Mouse (Mus musculus) hindbrain, embryonic 14.5 days (tissue): ENCODE measurements around the gene Adarb2. TPM values are rescaled to one million over a fixed set of nuclear protein-coding genes. Genes with fewer than 3 reads are reported as not detected.
A peak's percentile ranks its signal among the peaks of the same experiment; 100 is the strongest.
"Not testable (repeated sequence)": the region's sequence is repeated elsewhere in the genome, so short reads cannot be mapped to it uniquely, and the experiment has no call there.

Experiments used
- ATAC-seq: fragments of 200-750 bp; cut with Nextera tagmentation; 2 replicates; pipeline ENCODE4 v1.8.0; 2017; ENCODE audit warnings: moderate number of reproducible peaks, mild to moderate bottlenecking, moderate TSS enrichment, moderate library complexity; ENCODE audit not compliant: low FRiP score
- DNase-seq: peaks from one replicate; pipeline ENCODE4 v3.0.0-alpha.2; 2015; ENCODE audit warnings: low spot score
- H3K27ac ChIP-seq: fragments of 300-500 bp; sonication (generic); 2 replicates; pipeline ENCODE4 v1.5.1; 2014; ENCODE audit warnings: mild to moderate bottlenecking, moderate library complexity
- H3K27me3 ChIP-seq: fragments of 300-500 bp; sonication (generic); 2 replicates; pipeline ENCODE4 v1.6.1; 2014; ENCODE audit warnings: mild to moderate bottlenecking, low read length, mixed read lengths; ENCODE audit not compliant: control insufficient read depth, insufficient read depth
- H3K36me3 ChIP-seq: fragments of 300-500 bp; sonication (generic); replicated peaks from 2 replicates; pipeline ENCODE4 v1.6.1; 2014; ENCODE audit not compliant: control insufficient read depth, insufficient read depth
- H3K4me1 ChIP-seq: fragments of 300-500 bp; sonication (generic); replicated peaks from 2 replicates; pipeline ENCODE4 v1.6.1; 2014; ENCODE audit warnings: antibody characterized with exemption, low read length, mixed read lengths; ENCODE audit not compliant: control insufficient read depth, insufficient read depth
- H3K4me2 ChIP-seq: fragments of 300-500 bp; sonication (generic); replicated peaks from 2 replicates; pipeline ENCODE4 v1.6.1; 2014; ENCODE audit warnings: mild to moderate bottlenecking, moderate library complexity
- H3K4me3 ChIP-seq: fragments of 300-500 bp; sonication (generic); replicated peaks from 2 replicates; pipeline ENCODE4 v1.5.1; 2014; ENCODE audit warnings: mild to moderate bottlenecking, low read length
- H3K9ac ChIP-seq: fragments of 300-500 bp; sonication (generic); 2 replicates; pipeline ENCODE4 v1.6.1; 2014
- H3K9me3 ChIP-seq: fragments of 300-500 bp; sonication (generic); 2 replicates; pipeline ENCODE4 v1.6.1; 2016; ENCODE audit warnings: low read length; ENCODE audit not compliant: control insufficient read depth
- WGBS: fragments of 180-500 bp; shearing (Covaris S2); extraction: QIAGEN DNeasy Blood & Tissue Kit; methylation state at CpG from one replicate; pipeline ENCODE4 v1.1.7; 2014; 5-methylcytosine and 5-hydroxymethylcytosine counted together
- polyA plus RNA-seq: library from polyadenylated mRNA; unstranded; fragments of >200 nt; fragmentation: Nextera tagmentation; extraction: Ambion mirVana; gene quantifications from 2 replicates; pipeline ENCODE4 v1.2.1, GENCODE M21; 2014

The Adarb2 gene
- polyA plus RNA-seq, 1 experiment from 2014 or later: 27.5 TPM

DNA sequence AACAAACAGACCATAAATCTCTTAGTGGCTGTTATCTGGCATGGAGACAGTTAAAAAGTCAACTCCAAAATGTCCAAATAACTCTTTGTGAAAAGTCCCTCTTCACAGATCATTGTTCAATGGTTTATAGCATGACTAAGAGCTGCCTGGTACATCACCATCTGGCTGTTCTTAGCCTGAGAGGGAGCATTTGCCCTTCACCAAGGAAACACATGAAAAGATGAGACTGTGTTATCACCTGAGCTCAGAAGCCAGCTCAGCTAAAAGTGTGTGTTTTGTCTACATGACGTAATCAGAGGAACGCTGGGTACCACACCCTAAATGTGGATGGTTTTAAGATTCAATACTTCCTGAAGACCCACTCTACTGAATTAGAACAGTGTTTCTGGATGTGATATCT lies 403.0 kb downstream of the Adarb2 start:
- Histone ChIP-seq H3K4me2 (no peak overlapping the region), H3K27me3 (no peaks in the 10 kb centered on the region), H3K36me3 (no peaks in the 10 kb centered on the region), H3K27ac (no peak overlapping the region), H3K9ac (no peak overlapping the region), H3K4me1 (no peaks in the 10 kb centered on the region), H3K4me3 (no peak overlapping the region), H3K9me3 (no peaks in the 10 kb centered on the region)
- ATAC-seq: no peak
- no peak for DNase-seq
- WGBS: 95% methylated on average over 2 of the region's 2 CpGs

DNA sequence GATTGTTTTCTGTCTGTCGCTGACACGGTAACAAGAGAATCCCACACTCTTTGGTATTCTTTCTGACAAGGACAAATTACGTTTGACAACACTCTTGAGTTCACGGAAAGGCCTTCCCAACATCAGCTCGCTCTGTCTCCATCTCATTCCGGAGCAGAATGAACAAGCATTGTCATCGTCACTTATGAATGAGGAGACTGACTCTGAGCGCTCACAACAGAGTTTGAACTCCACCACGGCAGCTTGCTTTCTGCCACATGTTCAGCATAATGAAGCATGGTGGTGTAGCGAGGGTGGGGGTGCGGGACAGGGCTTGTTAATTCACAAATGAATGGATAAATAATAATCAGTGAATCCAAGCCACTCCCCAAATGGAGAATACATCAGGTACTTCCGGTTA lies 405.4 kb downstream of the Adarb2 start:
- Histone ChIP-seq H3K27ac (no peak overlapping the region), H3K27me3 (no peaks in the 10 kb centered on the region), H3K4me1 (0 out of 2 replicates have a peak, but pooled peaks cover 6% of the 10 kb centered on the region), H3K4me2 (no peak overlapping the region), H3K9me3 (no peaks in the 10 kb centered on the region), H3K36me3 (no peaks in the 10 kb centered on the region), H3K4me3 (no peak overlapping the region), H3K9ac (no peak overlapping the region)
- 49% methylated on average over 12 of the region's 12 CpGs for WGBS
- DNase-seq (no peak), ATAC-seq (no peak)

DNA sequence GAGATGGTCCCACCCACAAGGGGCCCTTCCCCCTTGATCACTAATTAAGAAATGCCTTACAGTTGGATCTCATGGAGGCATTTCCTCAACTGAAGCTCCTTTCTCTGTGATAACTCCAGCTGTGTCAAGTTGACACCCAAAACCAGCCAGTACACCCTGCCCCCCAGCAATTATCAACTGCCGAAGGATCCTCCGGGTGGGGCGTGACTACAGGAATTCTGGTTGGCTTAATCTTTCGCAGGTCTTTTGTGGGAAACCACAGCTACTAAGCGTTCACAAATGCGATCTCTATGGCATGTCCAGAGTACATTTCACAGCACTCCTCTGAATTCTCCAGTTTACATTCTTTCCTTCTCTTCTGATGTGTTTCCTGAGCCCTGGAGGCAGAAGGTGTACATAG lies 406.3 kb downstream of the Adarb2 start:
- not testable (repeated sequence) for H3K36me3 ChIP-seq

DNA sequence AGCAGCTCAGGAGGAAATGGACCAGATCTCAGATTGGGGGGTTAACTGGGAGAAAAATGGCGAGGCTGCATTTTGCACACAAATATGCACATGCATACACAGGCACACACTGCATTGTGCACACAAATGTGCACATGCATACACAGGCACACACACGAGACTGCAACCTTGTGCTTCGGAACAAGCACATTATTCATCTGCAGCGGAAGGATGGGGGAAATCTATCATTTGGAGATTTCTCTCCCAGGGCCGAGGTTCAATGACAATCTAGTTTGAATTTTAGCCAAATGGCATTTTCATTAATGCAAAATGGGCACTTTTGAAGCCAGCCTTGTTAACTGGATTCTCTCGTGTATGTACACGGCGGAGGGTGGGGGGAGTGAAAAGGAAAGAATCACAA lies 408.3 kb downstream of the Adarb2 start:
- 0 out of 2 replicates have a peak, but pooled peaks have one; percentile 12 for ATAC-seq
- Histone ChIP-seq H3K36me3 (no peaks in the 10 kb centered on the region), H3K9ac (no peak overlapping the region), H3K27ac (peak overlapping the region; percentile 53), H3K27me3 (no peaks in the 10 kb centered on the region), H3K4me1 (0 out of 2 replicates have a peak, but pooled peaks cover 6% of the 10 kb centered on the region), H3K4me3 (no peak overlapping the region), H3K4me2 (peak overlapping the region; percentile 19; the same call in 1 of the 2 replicates), H3K9me3 (no peaks in the 10 kb centered on the region)
- no peak for DNase-seq
- 57% methylated on average over 8 of the region's 8 CpGs for WGBS

More for the DNA sequence above, 406.3 kb downstream of the Adarb2 start:
- not testable (repeated sequence) for H3K27me3 ChIP-seq, H3K4me3 ChIP-seq, H3K9me3 ChIP-seq, DNase-seq, H3K9ac ChIP-seq, H3K27ac ChIP-seq, ATAC-seq, H3K4me1 ChIP-seq, H3K4me2 ChIP-seq
- WGBS: 90% methylated on average over 6 of the region's 6 CpGs

DNA sequence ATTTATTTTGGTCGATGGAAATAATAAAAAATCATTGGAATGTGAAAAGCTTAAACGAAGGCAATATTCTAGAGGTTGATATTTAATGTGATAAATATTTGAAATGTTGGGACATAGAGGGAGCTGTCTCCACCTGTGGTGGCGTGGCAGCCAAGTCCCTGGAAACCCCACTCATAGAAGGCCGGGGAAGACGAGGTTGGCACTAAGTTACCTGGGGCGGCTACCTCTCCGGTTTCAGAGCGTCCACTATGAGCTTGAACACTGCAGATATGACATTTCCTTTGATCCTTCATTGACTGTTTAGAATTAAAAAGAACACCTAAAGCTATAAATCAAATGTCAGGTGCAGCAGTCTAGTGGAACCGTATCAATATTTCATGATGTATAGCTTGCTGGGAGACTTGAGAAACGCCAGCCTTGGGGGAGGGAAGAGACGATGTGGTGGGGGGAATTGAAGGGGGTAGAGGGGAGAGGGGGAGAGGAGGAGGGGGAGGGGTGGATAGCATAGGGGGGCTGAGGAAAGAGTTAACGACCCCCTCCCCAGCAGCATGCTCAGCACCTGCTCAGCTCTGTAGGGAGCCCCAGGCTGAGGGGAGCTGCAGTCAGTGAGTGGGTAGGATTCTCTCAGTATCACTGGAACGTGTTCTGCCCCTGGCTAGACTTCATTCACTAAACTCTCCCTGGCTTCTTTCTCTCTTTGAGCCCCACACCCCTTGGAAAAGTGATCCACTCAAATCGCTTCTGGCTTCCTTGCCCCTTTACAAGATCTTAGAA lies 410.1 kb downstream of the Adarb2 start:
- peak; percentile 55; the same call in 1 of the 2 replicates for ATAC-seq
- no peak overlapping the region for H3K4me3 ChIP-seq
- H3K36me3 ChIP-seq: no peaks in the 10 kb centered on the region
- no peak overlapping the region for H3K9ac ChIP-seq
- WGBS: 62% methylated on average over 14 of the region's 14 CpGs
- DNase-seq: no peak
- H3K27me3 ChIP-seq: no peaks in the 10 kb centered on the region
- 0 out of 2 replicates have a peak, but pooled peaks cover 6% of the 10 kb centered on the region for H3K4me1 ChIP-seq
- H3K9me3 ChIP-seq: no peaks in the 10 kb centered on the region
- no peak overlapping the region for H3K27ac ChIP-seq
- H3K4me2 ChIP-seq: no peak overlapping the region

DNA sequence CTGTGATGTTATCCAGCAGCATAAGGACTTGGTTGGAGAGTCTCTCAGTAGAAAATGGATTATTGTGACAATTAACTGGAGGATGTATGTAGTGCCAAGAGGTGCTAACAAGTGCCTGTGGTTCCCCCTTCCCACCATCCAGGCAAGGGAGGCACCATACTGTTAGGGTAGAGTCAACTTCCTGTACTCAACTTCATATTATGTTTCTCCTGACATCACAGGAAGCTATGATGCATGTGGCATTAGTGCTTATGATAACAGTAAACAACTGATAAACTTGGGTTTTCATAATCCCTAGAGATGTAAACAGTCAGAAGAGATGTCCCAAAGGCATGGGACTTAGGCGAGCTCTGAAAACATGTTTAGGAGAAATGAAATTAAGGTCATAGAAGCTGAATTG lies 414.0 kb downstream of the Adarb2 start:
- H3K4me3 ChIP-seq: no peak overlapping the region
- H3K4me2 ChIP-seq: no peak overlapping the region
- WGBS: 97% methylated on average over 1 of the region's 1 CpGs
- no peaks in the 10 kb centered on the region for H3K4me1 ChIP-seq
- ATAC-seq: no peak
- H3K9ac ChIP-seq: no peak overlapping the region
- H3K36me3 ChIP-seq: no peaks in the 10 kb centered on the region
- no peaks in the 10 kb centered on the region for H3K9me3 ChIP-seq
- H3K27ac ChIP-seq: no peak overlapping the region
- no peaks in the 10 kb centered on the region for H3K27me3 ChIP-seq
- DNase-seq: no peak

DNA sequence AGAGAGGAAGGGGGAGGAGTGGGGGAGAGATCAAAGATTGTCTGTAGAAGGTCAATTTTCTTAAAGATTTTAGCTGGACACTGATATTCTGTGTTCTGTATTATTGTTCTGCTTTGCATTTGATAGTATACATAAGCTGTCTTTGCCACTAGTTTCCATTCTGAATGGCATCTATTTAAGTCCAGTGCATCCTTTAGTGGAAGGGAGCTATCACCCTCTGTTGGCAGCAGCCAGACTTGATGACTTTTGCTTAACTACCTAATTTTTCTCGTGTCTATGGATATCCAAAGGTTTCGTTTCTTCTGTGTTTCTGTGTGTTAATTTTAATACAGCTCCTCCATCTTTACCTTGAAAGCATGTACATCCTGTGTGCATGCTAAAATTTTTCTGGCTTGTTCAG lies 419.6 kb downstream of the Adarb2 start:
- Histone ChIP-seq H3K4me1 (no peaks in the 10 kb centered on the region), H3K9ac (no peak overlapping the region), H3K9me3 (no peaks in the 10 kb centered on the region), H3K4me2 (no peak overlapping the region), H3K27me3 (no peaks in the 10 kb centered on the region), H3K27ac (no peak overlapping the region), H3K36me3 (no peaks in the 10 kb centered on the region), H3K4me3 (no peak overlapping the region)
- WGBS: 78% methylated on average over 2 of the region's 2 CpGs
- DNase-seq (no peak), ATAC-seq (no peak)

DNA sequence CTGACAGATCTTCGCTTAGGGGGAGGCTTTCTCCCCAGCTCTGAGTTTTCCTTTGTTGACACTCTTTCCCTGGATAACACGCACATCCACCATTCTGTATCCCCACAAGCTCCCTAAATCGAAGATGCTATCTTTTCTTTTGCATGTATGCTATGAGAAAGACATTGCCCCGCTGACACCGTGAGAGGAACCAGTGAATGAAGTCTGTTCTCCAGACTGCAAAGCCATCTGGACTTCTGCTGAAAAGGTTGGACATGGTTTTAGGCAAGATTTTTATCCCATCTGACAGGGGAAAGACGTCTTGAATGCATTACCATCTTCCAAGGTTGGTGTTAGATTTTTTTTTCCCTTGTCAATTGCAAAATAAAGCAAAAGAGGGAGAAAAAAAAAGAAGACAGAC lies 426.9 kb downstream of the Adarb2 start:
- 74% methylated on average over 6 of the region's 6 CpGs for WGBS
- Histone ChIP-seq H3K27me3 (no peaks in the 10 kb centered on the region), H3K27ac (no peak overlapping the region), H3K4me1 (no peaks in the 10 kb centered on the region), H3K36me3 (no peaks in the 10 kb centered on the region), H3K9me3 (no peaks in the 10 kb centered on the region), H3K4me2 (no peak overlapping the region), H3K9ac (no peak overlapping the region), H3K4me3 (no peak overlapping the region)
- ATAC-seq (no peak), DNase-seq (no peak)

DNA sequence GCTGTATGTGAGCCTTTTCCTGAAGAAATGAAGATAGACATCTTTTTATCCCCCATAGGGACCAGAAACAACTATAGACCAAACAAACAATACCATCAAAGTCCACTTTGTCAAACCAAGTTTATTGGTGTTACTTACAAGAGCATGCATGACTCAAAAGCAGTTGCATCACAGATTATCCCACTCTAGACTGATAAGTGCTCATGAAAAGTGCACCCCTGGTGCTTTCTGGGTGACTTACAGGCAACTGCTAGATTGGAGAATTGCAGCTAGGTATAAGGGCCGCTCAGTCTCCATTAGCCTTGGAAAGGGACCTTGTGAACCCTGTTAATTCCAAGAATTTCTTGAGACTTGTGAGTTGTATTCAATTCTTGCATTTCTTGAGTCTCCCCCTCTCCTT lies 429.0 kb downstream of the Adarb2 start:
- no peak overlapping the region for H3K27ac ChIP-seq
- WGBS: 94% methylated on average over 1 of the region's 1 CpGs
- H3K36me3 ChIP-seq: no peaks in the 10 kb centered on the region
- DNase-seq (no peak), ATAC-seq (no peak)
- H3K27me3 ChIP-seq: no peaks in the 10 kb centered on the region
- no peaks in the 10 kb centered on the region for H3K9me3 ChIP-seq
- H3K4me2 ChIP-seq: no peak overlapping the region
- H3K4me1 ChIP-seq: no peaks in the 10 kb centered on the region
- no peak overlapping the region for H3K9ac ChIP-seq
- no peak overlapping the region for H3K4me3 ChIP-seq
